Mouse (Mus musculus): ENCODE results near the gene Gm266. TPM values are rescaled to one million over a fixed set of nuclear protein-coding genes. Genes with fewer than 3 reads are reported as not detected.
A peak's percentile ranks its signal among the peaks of the same experiment; 100 is the strongest.

Gene Gm266
- total RNA-seq, 2 experiments from 2014 or later = not detected

GRCm38 (mm10) chr12:111455311-111455846 is 30.2 kb downstream of the Gm266 start:
- DNase-seq (ENCODE audit: low spot score in 2 of 2) = no peak

GRCm38 (mm10) chr12:111454543-111455280 is 30.9 kb downstream of the Gm266 start:
- no peak for DNase-seq (ENCODE audit: low spot score in 2 of 2)

GRCm38 (mm10) chr12:111454021-111454420 is 31.6 kb downstream of the Gm266 start:
- no peak for DNase-seq (ENCODE audit: low spot score in 2 of 2)

- no peak for DNase-seq (ENCODE audit: low spot score in 2 of 2)
Observed at GRCm38 (mm10) chr12:111451561-111451960, 34.1 kb downstream of the Gm266 start.

GRCm38 (mm10) chr12:111450359-111450758 is 35.3 kb downstream of the Gm266 start:
- DNase-seq (ENCODE audit: low spot score in 2 of 2) = no peak

- no peak for DNase-seq (ENCODE audit: low spot score in 2 of 2)
Observed at GRCm38 (mm10) chr12:111448931-111449705, 36.5 kb downstream of the Gm266 start.

- DNase-seq (ENCODE audit: low spot score in 2 of 2) = no peak
Observed at GRCm38 (mm10) chr12:111447898-111448760, 37.5 kb downstream of the Gm266 start.

GRCm38 (mm10) chr12:111447350-111447749 is 38.3 kb downstream of the Gm266 start:
- DNase-seq (ENCODE audit: low spot score in 2 of 2) = no peak

- DNase-seq (ENCODE audit: low spot score in 2 of 2) = no peak
Observed at GRCm38 (mm10) chr12:111446745-111447144, 38.9 kb downstream of the Gm266 start.

- no peak for DNase-seq (ENCODE audit: low spot score in 2 of 2)
Observed at GRCm38 (mm10) chr12:111445890-111446613, 39.6 kb downstream of the Gm266 start.

- no peak for DNase-seq (ENCODE audit: low spot score in 2 of 2)
Observed at GRCm38 (mm10) chr12:111445161-111445889, 40.3 kb downstream of the Gm266 start.

GRCm38 (mm10) chr12:111443921-111444831 is 41.4 kb downstream of the Gm266 start:
- DNase-seq (ENCODE audit: low spot score in 2 of 2) = no peak

GRCm38 (mm10) chr12:111443011-111443870 is 42.4 kb downstream of the Gm266 start:
- DNase-seq (ENCODE audit: low spot score in 2 of 2) = no peak

- DNase-seq (ENCODE audit: low spot score in 2 of 2) = peak; percentile 73 to 81
Observed at GRCm38 (mm10) chr12:111442309-111443010, 43.2 kb downstream of the Gm266 start, which contains the start of gene Tnfaip2. Gene Tnfaip2 (plus strand): TSS chr12:111442469.

- no peak for DNase-seq (ENCODE audit: low spot score in 2 of 2)
Observed at GRCm38 (mm10) chr12:111441523-111441922, 44.1 kb downstream of the Gm266 start.

- no peak for DNase-seq (ENCODE audit: low spot score in 2 of 2)
Observed at GRCm38 (mm10) chr12:111440701-111441373, 44.8 kb downstream of the Gm266 start.
